Mouse (Mus musculus) left cerebral cortex, adult 11 months (tissue): ENCODE data around the gene Sult2b1.

Experiments used
- DNase-seq: peaks from one replicate; pipeline ENCODE4 v3.0.0; 2022; ENCODE audit warnings: low spot score

The Sult2b1 gene

DNA sequence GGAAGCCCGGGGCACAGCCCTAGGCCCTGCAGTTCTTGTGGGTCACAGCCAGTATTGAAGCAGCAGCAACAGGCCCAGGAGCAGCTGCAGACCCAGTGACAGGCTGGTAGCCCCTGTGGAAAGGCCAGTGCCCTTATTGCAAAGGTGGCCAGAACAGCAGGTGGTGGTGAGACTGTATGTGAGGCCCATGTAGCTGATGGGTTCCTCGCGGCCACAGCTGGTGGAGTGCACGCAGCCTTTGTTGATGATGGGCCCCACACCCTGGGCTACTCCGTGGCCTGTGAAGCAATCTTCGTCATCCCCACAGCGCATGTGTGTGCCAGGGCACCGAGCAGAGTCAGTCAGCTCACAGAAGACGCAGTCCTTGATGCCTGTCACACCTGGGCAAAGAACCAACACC, 59.3 kb downstream of the Sult2b1 start:
- DNase-seq, result no peak

DNA sequence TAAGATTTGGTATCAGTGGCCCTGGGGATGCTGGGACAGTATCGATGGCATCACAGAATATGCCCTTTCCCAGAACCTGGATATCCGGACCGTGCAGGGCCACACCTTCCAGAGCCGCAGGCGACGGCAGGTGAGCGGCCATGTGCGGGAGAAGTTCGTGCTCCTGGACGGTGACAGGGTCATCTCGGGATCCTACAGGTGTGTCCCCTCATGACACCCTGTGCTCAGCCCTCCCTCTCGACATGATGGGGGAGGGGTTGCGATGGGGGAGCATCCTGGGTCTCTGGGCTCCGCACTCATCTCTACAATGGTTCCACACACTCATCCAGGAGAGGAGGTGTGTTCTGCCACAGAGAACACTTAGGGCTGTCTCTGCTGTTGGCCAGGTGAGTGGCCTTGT, 60.7 kb downstream of the Sult2b1 start:
- no peak for DNase-seq

DNA sequence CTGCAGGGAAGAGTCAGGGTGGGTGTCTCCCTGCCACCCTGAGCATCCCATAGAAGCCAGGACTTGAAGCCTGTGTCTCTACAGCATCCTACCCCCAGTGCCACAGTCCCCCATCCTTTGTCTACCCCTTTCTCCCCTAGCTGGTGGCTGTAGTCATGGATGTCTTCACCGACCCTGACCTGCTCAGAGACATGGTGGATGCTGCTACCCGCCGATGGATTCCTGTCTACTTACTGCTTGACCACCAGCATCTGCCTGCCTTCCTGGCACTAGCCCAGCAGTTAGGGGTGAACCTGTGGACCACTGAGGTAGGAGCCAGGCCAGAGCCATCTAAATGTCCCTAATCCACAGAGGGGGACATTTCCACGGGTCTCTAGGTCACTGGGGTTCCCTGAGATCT, 61.2 kb downstream of the Sult2b1 start:
- DNase-seq, result no peak

DNA sequence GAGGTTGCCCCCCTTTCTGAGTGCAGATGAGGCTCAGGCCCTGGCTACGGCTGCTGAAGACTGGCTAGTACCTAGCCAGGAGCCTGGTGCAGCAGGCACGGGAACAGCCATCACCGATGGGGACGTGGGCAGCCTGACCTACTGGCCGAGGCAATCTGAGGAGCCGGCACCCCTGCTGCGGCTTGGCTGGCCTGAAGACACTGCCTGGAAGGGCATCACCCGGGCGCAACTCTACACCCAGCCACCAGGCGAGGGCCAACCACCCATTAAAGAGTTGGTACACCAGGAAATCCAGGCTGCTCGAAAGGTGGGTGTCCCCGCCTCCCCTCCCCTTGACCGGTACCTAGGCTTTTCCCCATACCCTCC, 62.1 kb downstream of the Sult2b1 start:
- no peak for DNase-seq

DNA sequence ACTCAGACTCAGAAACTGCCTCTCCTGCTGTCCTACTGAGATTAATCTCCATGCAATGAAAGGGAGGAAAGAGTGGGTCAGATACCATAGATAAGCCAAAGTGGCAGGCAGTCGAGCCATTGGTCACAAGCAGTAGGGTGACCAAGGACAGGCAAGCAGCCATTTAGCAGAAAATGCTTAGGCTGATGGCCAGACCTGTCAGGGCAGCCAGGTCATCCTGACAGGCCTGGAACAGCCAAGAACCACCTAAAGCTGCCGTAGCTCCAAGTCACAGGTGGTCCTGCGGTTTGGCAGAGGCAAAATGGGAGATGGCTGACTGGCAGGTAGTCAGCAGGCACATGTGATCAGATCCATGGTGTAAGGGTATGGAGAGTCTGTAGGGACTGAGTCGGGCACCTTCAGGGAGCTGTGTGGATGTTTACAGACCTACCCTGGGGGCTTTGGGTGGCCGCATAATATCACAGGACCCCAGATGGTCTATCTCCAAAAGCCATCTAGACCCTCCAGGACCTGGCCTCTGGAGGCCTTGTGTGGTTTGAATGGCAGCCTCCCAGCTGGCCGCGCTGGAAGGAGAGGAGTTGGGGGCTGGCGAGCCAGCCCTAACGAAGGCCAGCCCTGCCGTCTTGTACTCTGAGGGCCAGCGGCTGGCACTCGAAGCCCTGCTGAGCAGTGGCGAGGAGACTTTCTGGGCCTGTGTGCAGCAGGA, 62.7 kb downstream of the Sult2b1 start:
- DNase-seq, result no peak

DNA sequence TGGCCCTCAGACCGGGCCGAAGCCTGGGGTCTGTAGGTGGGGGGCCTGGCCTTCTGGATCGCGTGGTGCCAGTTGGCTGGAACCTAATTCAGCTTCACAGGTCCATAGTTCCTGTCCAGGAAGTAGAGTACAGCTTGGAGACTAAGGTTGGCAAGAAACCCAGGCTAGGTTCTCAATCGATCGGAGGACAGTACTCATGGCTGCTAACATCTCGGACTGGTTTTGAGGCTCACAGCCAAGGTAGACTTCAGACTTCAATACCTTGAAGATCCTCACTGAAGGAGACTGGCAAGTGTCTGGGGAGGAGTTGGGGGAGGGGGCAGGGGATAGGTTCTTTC, 63.3 kb downstream of the Sult2b1 start:
- DNase-seq, result no peak

DNA sequence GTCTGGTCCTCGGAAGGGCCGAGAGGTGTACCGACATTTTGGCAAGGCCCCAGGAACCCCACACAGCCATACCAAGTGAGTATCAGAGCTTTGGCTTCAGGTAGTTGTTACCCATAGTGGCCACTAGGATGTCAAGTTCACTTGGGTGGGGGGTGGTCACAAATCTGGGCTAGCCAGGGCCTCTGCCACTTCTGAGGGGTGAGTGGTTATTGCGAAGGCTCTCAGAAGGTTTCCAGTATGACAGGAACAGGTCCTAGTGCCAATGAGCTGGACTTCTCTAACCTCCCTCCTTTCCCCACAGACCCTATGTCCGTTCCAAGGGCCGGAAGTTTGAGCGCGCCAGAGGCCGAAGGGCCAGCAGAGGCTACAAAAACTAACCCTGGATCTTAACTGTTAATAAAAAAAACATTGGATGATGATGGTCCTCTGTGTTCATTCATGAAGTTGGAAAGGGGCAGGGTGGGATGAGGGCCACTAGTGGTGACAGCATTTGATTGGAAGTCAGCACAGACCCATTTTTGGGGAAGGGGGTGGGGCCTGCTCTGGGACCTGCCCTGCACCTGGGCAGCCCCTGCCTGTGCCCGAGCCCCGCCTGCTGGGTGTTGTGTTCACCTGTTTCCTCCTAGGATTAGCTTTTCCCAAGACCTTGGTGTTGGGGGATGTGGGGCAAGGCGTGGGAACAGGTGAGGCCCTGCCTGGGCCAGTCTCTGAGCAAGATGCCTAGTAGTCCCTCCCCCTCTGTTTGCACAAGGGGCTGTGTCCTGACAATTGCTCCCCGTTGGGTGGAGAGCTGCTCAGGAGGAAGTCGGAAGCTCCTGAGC, 63.8 kb downstream of the Sult2b1 start, which contains the start of gene Fam83e:
TSS of gene Fam83e (plus strand) at position 800 of the 821 bp plus-strand sequence.
- no peak for DNase-seq

DNA sequence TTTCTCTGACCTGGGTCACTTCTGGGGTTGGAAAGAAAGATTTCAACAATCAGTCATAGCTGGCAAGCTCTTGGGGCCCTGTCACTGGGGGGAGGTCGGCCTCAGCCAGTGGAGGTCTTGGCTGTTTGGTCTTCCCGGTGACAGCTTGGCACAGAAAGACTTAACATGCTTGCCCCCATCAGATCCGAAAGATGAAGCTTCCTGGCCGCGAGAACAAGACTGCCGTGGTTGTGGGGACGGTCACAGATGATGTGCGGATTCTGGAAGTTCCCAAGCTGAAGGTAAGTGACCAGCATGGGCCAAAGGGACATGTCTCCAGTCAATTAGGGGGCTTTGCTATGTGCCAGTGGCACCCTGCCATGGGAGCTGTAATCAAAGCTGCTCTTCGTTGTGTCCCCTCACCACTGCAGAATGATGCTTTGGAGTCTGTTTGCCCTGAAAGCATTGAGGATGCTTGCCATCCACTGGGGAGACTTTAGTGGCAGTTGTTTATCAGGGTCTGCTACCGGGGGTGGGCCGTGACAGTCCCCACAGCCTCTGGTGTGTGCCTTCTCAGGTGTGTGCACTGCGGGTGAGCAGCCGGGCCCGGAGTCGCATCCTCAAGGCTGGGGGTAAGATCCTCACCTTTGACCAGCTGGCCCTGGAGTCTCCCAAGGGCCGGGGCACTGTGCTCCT, 64.6 kb downstream of the Sult2b1 start:
- DNase-seq, result no peak

DNA sequence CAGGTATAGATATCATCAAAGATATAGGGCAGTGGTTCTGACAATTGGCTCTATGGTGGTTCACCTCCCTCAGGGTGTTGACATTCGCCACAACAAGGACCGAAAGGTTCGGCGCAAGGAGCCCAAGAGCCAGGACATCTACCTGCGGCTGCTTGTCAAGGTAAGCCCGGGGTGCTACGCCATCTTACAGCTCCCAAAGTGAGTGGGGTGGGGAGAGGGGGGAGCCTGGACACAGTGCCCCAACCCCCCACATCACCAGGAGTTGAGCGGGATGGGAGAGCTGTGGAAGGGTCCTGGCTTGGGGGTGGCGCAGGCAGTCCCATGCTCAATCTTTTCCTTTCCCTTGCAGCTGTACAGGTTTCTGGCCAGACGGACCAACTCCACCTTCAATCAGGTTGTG, 65.3 kb downstream of the Sult2b1 start:
- no peak for DNase-seq

DNA sequence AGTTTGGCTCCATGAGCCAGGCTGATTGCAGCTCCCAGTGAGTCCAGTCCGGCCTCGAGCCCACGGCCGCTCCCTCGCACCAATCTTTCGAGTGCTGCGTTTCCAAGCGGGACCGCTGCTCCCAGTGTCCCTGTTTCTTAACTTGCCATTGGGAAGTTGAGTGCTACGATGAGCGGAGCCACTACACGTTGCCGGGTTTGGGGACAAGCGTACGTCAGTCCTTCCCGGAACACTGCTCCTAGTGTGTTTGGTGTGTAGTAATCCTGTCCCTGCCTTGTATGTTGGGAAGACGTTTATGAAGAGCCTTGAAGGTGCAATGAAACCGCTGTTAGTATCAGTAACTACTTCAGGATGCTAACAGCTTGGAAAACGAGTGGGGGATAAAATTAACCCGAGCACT, 66.1 kb downstream of the Sult2b1 start:
- DNase-seq, result no peak

DNA sequence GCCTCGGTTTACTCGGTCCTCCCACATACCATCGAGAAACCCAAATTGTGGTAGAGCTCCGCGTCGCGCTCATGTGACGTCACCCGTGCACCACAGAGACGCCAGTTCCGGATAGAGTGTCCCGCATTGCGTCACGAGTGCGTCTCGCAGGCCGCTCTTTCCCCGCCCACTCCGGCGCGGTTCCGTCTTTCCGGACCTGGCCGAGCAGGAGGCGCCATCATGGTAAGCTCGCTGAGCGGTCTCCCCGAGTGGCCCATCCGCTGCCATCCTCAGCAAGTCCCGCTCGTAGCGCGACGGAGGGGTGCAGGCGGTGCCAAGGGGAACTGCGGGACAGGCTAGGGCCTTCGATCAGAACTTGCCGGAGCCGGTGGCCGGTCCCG, 66.6 kb downstream of the Sult2b1 start, which contains the start of gene Sphk2:
TSS of gene Sphk2 (minus strand) at position 85 of the 380 bp plus-strand sequence.
- peak; percentile 99 for DNase-seq

DNA sequence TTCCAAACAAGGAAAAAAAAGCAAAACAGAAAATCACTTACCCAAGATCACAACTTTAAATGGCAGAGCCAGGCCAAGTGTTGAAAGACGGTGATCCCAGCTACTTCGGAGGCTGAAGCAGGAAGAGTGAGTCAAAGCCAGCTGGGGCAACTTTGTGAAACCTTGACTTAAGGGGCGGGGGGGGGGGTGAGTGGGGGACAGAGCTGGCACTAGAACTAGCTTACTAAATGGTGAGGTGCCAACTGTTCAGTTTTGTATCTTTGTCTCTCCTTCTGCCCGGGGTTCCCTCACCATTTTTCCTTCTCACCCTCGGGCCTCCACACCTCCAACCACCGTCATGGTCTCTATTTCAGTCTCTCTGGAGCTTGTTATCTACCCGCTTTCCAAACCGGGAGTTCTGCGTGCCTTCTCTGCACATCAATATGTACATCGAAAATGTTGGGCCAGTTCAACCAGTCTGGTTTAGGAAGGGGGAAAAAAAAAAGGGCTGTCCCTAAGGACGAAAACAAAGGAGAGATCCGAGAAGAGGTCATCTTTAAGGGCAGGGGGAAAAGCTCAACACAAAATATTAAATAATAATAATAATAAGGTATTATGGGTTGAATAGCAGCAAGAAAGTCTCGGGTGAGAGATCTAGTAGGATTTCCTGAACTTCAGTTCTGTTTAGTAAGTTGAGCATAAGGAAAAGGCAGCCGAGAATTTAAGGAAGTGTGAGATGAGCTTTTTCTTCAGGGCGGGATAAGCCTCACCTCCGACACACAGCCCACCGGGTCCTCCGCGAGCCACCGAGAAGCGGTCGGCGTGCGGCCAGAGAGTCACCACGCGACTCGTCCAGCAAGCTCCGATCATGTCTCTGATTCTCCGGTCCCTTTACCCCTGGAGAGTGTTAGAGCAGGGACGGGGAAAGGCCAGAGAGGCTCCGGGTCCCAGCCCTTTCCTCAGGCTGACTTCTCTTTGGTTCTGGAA, 67.2 kb downstream of the Sult2b1 start:
- no peak for DNase-seq

DNA sequence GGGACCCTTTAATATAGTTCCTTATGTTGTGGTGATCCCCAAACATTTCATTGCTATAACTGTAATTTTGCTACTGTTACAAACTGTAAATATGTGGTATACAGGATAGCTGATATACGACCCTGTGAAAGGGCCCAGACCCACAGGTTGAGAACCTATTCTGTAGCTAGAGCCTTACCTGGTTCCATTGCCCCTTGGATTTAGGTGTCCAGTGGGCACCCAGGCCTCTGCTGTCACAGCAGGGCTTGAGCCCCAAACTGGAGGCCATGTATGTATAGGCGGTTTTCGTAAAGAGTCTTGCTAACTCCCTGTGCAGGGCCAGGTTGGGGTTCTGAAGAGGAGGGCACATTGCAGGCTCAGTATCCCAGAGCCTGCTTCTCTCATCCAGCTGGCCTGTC, 68.0 kb downstream of the Sult2b1 start:
- DNase-seq, result no peak

DNA sequence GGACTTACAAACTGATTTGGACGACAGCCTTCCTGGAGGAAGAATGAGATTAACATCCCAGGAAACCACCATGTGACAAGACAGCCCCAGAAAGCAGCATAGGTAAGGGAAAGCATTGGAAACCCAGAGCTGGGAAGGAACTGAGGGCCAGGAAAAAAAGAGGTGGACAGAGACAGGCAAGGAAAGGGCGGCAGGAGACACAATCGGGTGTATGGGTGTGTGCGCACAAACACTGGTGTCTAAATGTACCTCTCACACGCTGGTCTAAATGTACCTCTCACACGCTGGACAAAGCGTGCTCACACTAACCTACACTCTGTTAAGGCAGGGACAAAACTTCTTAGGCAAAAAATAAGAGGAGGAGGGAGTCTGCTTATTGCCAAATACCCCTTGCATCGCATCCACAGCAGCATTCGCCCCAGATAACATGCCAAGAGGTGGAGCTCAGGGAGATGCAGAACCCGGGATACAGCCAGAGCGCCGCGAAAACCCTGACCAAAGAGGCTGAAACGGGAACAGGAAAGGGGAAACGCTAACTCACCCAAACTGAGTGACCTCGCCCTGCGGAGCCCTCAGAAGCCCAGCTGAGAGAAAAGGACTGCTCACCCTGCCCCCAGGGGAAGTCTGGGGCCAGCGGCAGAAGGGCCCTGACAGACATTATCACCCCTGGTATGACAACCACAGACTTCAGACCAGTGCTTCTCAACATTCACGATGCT, 68.6 kb downstream of the Sult2b1 start:
- no peak for DNase-seq

DNA sequence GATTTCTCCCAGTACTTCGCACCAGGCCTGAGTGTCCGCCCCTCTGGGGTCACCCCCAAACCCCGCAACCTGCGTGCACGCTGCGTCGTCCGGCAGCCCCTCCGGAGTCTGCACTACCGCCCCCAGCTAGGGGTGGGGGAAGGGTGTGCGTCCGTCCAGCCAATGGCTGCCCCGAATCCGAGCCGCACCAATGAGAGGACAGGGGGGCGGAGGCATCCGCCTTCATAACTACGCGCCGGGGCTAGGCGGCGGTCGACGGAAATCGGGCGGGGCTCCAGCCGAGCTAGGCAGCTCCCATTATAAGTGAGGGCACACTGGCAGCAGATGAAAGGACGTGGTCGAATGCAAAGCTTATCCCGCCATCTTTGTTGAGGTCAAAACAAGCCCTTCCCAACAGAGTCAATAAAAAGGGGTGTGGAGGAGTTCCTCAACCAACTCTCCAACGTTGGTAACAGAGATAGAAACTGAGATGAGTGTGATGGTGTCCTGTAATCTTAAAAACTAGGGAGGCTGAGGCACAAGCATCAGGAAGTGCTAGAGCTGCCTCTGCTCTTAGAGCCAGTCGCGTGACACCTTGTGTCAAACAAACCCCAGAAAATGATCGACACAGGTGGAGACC, 69.3 kb downstream of the Sult2b1 start, which contains the start of gene Rpl18:
TSS of gene Rpl18 (plus strand) at position 368 of the 619 bp plus-strand sequence.
- peak; percentile 97 for DNase-seq

DNA sequence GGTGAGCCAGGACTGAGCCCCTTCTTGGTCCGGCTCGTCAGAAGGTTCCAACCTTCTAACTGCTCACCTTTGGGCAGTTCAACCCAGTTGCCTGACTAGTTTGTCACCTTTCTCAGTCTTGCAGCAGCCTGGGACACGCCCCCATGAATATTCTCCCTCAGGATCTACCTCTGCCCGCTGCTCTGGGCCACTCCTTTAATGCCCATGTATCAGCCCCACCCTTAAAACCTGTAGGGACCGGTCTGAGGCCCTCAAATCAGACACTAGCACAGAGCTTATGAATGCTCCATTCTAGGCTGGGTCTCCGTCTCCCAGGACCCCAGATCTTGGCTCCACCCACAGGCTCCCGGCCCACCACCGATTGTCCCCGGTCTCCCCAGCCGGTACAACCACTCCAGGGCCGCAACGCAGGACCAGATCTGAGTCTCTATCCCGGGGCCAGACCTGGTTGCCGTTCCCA, 69.8 kb downstream of the Sult2b1 start:
- no peak for DNase-seq

DNA sequence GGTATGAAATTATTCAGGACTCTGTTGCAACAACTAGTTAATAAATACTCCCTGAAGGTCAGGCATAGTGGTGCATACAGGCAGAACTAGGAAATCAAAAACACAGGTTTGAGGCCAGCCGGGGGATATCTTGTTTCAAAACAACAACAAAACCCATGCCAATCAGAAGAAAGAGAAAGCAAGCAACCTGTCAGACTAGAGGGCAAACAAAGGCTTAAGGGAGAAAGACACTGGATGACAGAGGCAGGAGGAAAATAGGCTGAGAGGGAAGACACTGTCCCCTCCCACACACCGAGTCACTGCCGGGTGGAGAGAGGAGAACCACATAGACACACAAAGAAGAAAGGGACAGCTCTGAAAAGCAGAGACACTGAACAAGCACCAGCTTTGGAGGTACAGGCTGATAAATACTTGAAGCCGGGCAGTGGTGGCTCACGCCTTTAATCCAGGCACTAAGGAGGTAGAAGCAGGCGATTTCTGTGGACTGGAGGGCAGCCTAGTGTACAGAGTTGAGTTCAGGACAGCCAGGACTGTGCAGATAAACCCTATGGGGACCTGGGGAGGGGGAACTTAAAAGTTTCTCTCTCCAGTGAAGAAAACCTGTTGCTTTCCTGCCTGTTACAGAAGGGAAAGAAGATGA, 70.5 kb downstream of the Sult2b1 start:
- DNase-seq, result no peak

DNA sequence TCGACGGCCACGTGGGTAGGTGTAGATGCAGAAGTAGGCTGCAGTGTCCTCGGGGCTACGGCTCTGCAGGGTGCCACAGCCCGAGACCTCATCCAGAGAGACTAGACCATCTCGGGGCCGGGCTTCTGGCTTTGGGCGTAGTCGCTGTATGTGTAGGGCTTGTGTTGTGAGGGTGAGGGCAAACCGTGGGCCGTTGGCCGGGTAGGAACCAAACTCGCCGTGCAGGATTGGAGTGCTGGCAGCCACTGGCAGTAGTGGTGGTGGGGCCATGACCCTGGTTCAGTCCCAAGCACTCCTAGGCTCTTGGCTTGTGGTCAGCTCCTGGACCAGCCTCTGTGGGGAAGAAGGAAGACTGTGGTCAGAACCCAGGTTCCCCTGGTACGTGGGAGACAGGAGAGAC, 71.1 kb downstream of the Sult2b1 start:
- no peak for DNase-seq

DNA sequence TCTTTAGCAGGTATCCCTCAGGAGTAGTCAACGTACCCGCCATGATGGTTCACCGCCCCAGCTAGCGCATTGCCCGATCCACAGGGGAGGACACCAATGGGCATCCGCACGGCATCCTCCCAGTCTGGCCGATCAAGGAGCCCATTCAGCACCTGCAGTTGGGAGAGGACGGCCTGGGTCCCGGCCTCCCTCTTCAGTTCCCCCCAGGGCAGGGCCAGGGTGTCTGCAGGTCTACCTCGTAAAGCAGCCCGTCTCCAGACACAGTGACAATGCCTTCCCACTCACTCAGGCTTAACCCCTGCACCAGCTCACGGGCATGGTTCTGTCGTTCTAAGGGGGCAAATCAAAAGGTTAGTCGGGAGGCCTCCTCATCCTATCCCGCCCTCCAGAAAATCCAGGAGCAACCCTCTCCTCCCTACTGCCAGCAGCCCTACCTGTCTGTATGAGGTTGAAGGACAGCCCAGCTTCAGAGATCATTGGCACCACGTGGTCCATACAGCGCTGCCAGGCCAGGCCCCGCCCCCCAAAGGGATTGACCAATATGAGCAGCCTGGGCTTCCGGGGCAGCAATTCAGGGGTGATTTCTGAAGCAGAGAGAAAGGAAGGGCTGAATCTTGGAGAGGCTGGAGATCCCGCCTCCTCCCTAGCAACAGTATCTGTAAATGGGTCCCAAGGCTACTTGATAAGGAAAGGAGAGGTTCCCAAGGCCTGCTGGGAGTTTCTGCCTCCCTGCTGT, 72.3 kb downstream of the Sult2b1 start:
- no peak for DNase-seq
